Mouse (Mus musculus): Measurements from ENCODE around the gene Pex11g.

Pex11g gene

DNA sequence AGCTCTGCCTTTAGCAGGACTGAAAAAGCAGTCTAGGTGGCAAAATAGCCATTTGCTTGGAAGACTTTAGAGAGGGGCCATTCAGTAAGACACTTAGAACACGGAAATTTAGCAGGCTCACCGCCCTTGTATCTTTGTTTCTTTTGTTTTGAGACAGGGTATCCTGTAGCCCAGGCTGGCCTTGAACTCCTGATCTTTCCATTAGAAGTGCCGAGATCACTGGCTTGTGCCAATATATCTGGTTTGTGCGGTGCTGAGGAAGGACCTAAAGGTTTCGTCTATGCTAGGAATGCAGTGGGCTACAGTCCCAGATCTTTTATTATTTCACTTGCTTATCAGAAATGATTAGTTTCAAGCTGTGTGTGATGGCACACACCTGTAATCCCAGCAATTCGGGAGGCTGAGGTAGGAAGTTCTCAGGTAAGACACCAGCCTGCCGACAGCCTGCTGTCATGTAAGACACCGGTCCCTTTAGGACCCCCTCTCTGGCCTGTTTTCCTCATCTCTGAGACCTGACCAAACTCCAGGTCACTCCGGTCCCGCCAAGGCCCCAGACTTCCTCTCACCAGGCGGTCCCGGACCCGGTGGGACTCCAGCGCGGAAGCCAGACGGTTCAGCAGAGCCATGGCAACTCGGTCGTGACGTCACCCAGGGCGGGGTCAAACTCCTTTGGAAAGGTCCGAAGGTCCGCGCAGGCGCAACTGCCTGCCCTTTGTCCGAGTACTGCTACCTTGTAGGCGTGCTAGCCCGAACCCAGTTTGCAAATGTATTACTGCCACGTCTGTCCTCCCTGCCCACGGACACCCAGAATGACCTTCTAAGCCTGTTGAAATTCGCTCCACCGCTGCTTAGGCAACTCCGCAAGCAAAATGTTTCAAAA lies at the start of gene Pex11g:
TSS of gene Pex11g (minus strand) at position 675 of the 880 bp plus-strand sequence.
- peak; percentile 98 for DNase-seq (ENCODE audit: extremely low spot score)

DNA sequence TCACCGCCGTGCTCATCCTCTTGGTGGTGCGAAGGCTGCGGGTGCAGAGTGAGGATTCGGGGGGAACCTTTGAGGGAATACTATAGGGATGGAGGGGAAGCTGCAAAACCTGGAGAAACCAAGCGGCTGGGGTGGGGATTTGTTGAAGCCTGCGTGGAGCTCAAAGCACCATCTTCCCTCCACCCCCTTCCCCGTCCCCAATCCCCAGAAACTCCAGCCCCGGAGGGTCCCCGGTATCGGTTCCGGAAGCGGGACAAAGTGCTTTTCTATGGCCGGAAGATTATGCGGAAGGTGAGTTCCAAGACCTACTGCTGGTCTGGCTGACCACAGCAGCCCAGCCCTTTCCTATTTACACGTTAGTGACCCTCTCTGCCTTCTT lies 49.6 kb upstream of the Pex11g start:
- no peak for DNase-seq (ENCODE audit: extremely low spot score)

DNA sequence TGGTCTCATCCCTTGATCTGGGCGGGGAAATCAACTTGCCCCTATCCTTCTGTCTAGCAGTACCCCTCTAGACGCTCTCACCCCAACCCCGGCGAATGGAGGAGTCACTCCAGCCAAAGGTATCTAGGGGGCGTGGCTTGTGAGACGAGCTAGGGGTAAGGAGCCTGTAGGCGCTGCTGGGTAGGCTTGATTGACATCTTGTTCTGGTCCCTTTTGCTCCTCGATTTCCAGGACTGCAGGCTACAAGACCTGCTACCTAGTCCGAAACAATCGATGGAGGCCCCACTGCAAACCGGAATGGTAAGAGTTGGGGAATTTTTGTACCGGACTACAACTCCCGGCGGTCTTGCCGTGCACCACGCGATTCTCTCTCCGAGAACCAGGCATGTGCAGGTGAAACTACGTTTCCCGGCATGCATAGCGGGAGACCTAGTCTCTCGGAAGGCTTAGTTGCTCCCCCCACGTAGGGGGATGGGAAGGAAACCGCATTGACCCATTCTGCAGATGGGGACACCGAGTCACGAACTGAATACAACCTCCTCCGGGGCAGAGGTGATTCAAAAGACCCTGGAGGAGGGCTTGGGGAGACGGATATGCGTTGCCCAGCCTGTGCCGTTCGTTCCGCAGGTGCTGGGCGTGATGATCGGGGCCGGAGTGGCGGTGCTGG lies 49.1 kb upstream of the Pex11g start:
- DNase-seq (ENCODE audit: extremely low spot score): peak; percentile 91

DNA sequence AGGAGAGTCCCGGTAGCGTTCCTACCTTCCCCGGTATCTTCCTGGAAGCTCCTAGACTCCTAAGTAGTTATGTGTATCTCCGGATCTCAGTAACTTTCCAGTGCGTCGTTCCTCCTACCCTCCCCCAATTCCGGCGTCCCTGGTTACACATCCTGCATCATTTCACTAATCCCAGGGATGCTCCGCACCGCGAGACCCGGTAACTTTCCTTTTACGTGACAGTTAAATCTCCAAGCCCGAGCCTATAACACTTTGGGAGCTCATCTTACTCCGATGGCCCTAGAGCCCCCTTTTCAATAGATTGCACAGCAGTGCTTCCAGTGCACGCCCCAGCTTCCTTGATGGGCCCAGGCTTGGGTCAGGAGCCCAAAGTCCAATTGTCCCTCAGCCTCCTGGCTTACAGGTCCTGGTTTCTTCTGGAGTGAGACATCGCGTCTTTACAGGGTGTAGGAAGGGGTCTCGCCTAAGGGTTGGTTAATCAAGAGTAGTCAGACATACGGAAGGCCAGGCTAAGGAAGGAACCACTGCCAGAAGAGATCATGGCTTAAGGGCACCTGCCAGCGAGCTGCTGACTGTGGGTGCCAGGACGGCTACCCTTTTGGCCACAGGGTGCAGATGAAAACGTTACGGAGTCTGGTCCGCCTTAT lies 48.4 kb upstream of the Pex11g start:
- DNase-seq (ENCODE audit: extremely low spot score): peak; percentile 52

DNA sequence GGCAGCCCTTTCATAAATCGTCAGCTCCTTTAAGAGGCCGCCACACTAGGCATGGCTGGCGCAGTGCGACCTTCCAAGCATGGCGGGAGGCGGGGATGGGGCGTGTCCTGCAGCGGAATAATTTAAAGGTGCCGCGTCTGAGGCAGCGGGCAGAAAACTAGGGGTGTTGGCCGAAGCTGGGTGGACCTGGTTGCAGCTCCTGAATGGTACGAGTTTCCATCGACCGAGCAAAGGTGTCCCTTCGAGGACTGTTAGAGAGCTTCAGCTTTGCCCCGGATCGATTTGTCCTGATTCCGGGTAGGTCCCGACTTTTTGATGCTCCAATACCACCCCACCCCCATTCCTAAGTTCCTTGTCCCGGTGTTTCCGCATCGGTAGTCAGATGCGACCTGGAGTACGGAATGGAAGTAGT lies 47.8 kb upstream of the Pex11g start, which contains the start of gene Pnpla6:
TSS of gene Pnpla6 (plus strand) at position 125 of the 412 bp plus-strand sequence.
- DNase-seq (ENCODE audit: extremely low spot score): peak; percentile 85

DNA sequence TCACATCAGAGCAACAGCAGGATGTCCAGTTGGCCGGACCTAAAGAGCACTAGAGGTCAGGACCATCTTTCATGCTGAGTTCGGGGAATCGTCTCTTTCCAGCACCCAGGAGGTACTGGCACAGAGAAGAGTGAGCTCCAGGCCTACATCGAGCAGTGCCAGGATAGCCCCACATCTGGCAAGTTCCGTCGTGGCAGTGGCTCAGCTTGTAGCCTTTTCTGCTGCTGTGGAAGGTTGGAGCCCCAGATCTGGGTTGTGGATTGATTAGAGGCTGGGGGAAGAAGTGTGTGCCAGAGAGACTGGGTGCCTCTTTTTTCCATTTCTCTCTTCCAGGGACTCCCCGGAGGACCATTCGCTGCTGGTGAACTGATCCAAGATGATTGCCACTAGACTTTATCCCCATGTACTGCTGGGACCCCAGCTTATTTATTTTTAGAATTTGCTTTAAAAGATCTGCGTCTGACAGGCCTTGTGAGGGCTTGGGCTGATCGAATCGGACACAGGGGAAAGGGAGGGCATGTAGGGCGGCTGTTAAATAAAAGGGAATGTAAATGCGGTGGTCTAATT lies 47.3 kb upstream of the Pex11g start:
- DNase-seq (ENCODE audit: extremely low spot score): no peak

DNA sequence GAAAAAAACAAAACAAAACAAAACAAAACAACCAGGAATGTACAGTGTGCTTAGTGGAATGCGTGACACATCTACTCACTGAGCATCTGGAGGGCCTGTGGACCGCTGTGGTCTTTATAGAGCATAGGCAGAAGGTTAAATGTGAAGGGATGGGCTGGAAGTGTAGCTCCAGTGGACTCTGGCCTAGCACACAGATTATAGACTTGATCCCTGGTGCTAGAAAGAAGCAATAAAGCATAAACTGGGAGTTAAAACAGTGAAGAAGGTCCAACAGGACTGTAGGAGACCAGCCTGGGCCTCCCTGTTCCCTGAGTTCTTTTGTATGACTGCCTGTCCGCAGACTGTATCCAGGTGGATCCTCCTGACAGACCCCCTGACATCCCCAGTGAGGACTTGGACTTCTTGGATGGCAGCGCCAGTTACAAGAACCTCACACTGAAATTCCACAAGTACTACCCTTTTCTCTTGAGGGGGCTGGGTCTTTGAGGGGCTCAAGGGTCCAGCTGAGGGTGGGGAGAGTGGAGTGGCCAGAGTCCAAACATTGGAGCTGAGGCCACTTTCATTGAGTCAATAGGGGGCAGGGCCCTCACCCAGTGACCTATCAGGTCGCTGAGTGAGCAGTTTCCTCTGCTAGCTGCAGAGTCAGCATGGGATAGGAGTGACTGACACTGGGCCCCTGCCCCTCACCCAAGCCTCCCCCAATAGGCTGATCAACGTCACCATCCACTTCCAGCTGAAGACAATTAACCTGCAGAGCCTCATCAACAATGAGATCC lies 40.7 kb upstream of the Pex11g start:
- DNase-seq (ENCODE audit: extremely low spot score): no peak

DNA sequence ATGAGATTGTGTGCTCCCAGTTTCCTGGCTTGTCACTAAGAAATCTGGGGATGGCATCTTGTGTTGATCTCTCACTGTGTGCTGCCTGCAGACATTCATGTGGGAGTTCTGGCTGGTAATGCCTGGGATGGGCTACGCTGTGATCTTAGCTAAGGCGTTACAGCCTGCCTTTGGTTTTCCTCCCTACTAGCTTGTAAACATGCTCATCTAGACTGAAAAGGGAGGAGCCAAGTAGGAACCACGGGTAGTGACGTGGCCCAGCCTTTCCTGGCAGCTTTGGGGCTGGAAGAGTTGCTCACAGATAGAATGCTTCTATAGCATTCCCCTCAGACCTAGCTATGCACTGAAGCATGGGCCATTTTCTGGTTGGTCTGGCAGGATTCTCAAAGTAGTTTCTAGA lies 34.7 kb upstream of the Pex11g start:
- DNase-seq (ENCODE audit: extremely low spot score): no peak

DNA sequence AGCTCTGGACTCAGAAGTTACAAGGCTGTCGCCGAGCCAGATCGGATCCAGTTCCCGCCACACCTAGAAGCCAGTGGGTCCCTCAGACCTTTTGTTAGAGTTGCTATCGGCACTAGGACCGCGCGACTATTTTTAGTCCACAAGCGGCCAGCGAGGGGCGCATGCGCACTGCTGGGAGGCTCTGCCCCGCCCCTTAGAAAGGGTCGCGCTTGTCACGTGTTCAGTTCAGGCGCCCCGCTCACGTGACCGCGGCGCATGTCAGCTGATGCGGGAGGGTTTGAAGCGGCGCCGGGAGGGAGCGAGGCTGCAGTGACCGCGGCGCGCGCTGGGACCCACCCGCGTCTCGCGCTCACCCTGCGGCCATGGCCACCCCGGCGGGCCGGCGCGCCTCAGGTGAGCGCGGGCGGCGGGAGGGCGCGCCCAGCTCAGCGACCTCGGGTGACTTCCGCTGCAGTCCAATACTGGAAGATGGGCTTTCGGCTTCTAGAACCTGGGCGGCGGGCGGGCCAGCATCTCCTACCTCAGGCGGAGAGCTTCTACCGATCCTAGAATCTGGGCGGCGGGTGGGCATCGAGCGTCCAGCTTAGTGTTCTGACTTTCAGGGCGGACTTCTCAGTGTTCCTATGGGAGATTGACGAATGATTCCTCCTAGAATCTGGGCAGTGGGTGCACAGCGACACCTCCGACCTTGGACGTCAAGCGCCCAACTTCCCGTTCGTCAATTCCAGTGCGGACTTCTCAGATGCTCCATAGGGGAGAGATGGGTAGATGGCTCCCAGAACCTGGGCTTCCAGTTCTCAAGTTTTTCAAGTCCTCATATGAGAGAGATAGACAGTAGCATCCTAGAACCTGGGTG lies 33.0 kb upstream of the Pex11g start, which contains the start of gene Mcoln1:
TSS of gene Mcoln1 (plus strand) at position 223 of the 856 bp plus-strand sequence.
- DNase-seq (ENCODE audit: extremely low spot score): peak; percentile 97

DNA sequence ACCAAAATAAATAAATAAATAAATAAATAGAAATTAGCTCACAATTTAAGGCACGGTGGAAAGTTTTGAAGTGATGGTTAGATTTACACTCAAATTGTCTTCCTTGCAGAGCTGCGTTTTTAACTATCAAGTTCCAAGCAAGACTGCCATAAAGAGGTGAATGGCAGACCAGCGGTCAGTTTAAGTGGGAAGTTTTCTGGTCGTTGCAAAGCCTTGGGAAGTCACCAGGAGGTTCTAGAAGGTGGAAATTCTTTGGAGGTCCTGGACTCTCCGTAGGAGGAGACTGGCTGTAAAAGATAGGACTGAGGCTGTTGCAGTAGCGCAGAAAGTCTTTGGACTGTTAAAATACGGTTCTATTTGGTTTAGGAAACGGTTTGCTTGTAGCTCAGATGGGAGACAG lies 32.3 kb upstream of the Pex11g start:
- no peak for DNase-seq (ENCODE audit: extremely low spot score)

DNA sequence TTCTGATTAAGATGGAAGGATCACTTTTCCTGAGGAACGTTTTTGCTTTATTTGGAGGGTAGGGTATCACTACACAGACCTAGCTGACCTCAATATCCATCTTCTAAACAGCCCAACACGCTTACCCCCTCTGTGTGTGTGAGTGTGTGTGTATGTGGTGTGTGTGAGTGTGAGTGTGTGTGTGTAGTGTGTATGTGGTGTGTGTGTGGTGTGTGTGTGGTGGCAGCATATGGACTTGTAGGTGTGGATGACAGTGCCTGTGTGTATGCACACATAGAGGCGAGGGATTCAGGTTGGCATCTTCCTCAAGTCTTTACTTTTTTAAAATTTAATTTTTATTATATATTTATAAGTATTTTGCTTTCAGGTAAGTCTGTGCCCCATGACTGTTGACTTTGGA lies 31.1 kb upstream of the Pex11g start:
- DNase-seq (ENCODE audit: extremely low spot score): no peak

DNA sequence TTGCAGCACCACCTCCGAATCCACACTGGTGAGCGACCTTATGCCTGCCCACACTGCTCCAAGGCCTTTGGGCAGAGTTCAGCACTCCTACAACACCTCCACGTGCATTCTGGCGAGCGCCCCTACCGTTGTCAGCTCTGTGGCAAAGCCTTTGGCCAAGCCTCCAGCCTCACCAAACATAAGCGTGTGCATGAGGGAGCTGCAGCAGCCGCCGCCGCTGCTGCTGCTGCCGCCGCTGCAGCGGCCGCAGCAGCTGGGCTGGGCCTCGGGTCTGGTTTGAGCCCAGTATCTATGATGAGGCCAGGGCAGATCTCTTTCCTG lies 28.9 kb upstream of the Pex11g start:
- no peak for DNase-seq (ENCODE audit: extremely low spot score)

DNA sequence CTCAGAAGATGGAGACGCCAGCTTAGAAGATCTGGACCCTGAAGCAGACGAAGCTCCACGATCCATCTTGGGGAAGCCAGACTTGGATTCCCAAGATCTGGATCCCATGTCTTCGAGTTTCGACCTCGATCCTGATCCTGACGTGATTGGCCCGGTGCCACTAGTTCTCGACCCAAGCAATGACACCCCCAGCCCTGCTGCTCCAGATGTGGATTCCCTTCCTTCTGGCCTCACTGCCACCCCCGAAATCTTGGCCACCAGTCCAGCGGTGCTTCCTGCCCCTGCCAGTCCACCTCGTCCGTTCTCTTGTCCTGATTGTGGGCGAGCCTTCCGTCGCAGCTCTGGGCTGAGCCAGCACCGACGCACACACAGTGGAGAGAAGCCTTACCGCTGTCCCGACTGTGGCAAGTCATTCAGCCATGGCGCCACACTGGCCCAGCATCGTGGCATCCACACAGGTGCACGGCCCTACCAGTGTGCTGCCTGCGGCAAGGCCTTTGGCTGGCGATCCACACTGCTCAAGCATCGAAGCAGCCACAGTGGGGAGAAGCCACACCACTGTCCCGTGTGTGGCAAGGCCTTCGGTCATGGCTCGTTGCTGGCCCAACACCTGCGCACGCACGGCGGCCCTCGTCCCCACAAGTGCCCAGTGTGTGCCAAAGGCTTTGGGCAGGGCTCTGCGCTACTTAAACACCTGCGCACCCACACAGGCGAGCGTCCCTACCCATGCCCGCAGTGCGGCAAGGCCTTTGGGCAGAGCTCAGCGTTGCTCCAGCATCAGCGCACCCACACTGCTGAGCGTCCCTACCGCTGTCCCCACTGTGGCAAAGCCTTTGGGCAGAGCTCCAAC lies 28.3 kb upstream of the Pex11g start:
- no peak for DNase-seq (ENCODE audit: extremely low spot score)

DNA sequence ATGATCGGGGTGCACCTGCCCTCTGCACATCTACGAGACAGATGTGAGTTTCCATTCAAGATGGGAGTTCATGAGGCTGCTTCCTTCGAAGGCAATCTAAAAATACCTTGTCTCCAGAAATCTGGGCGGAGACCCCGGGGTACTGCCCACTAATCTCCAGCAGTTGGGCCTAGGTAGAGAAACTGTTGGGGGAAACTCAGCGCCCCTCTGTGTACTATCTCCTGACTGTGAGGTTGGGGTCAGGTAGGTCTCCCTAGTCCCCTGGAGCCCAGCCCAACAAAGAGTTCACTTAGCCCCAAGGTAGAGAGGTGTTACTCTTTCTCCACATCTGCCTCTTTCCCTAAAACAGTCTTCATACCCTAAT lies 26.3 kb upstream of the Pex11g start:
- peak; percentile 33 for DNase-seq (ENCODE audit: extremely low spot score)

DNA sequence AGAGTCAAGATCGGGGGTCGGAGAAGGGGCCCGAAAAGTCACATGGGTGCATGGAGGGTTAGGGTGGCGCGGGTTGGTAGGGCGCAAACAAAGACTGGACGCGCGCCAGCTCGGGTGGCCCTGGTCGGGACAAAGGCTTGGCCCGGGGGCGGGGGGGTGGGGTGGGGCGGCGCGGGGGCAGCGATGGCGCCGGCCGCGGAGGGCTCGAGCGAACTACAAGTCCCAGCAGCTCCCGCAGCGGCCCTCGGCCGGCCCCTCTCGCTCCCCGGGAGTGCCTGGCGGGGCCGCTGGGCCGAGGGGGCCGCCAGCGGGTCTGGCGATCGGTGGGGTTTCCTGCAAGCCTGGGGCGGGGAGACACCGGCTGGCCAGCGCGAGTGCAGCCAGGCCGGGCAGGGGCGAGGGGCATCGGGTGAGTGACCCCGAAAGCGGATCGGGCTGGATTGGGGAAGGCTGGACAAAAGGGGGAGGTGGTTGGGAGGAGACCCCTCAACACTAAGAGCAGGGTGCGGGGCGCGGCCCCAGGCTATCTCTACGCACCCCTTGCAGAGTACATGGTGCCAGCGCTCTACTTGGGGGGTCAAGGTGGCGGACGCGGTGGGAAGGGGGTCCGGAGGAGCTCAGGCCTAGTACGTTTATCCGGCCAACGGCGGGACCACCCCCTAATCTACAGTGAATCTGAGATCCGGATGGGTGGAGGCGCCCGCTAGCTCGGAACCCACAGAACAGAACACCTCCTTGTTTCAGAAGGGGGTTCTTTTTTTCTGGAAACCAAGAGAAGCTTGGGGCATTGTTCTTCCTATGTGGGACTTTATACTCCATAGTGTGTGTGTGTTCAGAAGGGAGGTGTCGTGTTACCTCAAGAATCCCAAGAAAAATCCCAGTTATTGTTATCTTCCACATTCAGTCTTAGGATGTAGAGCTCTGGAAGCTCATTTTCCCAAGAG lies 25.7 kb upstream of the Pex11g start, which contains the start of gene Zfp358:
TSS of gene Zfp358 (plus strand) at position 238 of the 944 bp plus-strand sequence.
- peak; percentile 92 for DNase-seq (ENCODE audit: extremely low spot score)

DNA sequence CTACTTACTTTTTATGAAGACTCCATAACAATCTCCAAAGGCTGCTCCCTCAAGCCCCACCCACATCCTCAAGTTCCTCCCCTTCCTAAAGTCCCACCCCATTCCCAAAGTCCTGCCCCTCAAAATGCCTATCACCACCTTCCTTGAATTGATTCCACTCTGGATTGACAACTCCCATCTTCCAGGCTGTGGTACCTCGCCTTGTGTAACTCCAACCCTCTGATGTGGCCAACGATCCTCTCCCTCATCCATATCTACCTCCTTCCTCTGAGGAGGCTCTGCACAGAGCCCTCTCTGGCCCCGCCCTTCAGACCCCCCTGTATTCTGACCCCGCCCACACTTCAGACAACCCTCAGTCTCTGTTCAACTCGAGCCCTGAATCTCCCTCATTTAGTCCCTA lies 17.7 kb upstream of the Pex11g start:
- no peak for DNase-seq (ENCODE audit: extremely low spot score)

DNA sequence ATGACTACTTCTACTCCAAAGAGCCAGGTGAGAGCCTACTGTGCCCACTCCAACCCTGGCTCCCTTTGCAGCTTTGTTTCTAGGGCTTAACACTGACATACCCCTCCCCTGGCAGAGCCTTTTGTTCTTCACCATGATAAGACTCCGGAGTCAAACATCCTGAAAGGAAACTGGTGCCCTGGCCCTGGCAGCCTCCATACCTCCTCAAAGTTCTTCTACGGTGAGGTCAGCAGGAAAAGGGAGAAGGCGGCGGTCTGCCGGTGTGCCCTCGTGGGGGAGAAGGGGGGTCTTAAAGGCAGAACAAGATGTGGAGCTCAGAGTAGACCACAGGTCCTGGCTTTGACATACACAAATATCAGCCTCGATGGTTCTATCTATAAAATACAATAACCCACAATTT lies 16.1 kb upstream of the Pex11g start:
- DNase-seq (ENCODE audit: extremely low spot score): no peak

DNA sequence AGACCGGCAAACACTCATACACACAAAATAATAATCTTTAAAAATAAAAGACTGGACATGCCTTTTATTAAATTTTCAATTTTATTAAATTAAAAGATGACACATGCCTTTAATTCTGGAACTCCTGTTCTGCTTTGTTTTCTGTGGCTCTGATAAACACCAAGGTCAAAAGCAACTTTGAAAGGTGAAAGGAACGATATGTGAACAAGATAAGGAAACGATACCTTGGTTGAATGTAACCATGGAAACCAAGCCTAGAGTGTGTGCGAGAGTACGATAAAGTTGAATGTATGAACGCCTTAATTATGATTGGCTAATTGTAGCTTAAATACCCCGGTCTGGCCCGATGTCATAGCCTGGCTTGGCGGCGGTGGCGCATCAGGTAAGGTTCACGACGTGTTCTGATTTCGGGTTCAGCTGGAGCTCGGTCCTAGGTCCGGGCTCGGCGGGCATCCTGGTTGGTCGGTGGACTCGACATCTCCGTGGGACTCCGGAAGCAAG lies 14.8 kb upstream of the Pex11g start:
- DNase-seq (ENCODE audit: extremely low spot score): no peak
